Mouse (Mus musculus) erythroblast, adult 5-6 weeks (primary cell): ENCODE measurements at regions not wholly inside any gene's neighbourhood (a gene's known extent, or its start where the extent isn't known, plus 50 kb on each side); places are given as distances from the start of the nearest gene placed in this dataset.

Experiments used
- ATAC-seq: replicated peaks from 2 replicates; pipeline ENCODE4 v1.8.0; 2016; ENCODE audit warnings: moderate number of reproducible peaks, mild to moderate bottlenecking, moderate TSS enrichment, inconsistent platforms; ENCODE audit not compliant: poor library complexity, low FRiP score, severe bottlenecking

- no peak for ATAC-seq
Observed at GRCm38 (mm10) chr3:61246429-61246828, 115.0 kb upstream of the Rap2b start.

- ATAC-seq: no peak
Observed at GRCm38 (mm10) chr3:61247344-61247743, 114.1 kb upstream of the Rap2b start.

DNA sequence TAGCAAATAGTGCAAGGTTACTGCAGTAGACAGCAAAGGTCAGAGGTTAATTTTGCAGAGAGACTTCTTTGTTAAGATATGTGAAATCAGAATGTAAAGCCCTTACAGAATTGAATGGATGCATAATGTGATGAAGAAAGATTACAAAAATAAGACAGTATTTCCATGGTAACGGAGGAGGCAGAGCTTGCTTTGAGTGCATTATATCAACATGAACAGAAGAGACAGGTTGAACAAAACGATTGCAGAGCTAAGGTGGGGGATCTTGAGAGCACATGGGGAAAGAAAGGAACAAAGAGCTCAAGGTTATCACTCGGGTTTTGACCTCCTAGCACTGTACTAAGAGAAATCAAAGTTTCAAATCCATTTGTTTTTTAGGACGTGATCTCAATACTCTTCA, 106.2 kb upstream of the Rap2b start:
- ATAC-seq: no peak

DNA sequence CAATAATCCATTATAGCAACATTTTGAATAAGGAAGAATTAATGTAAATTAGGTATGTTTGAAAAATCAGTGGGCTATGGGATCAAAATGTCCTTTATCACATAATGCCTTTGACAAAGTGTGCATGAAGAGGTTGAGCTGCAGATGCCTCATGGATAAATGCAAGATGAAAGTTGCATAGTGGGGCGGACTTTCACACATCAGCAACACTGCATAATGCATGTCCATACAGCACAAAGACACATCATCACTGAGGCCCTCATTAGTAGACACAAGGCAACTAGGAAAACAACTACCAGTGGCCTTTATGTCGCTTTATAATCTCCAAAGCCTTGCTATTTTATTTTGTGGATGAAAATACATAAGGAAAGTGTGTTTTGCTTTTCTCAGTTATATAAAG, 105.8 kb upstream of the Rap2b start:
- ATAC-seq: no peak

DNA sequence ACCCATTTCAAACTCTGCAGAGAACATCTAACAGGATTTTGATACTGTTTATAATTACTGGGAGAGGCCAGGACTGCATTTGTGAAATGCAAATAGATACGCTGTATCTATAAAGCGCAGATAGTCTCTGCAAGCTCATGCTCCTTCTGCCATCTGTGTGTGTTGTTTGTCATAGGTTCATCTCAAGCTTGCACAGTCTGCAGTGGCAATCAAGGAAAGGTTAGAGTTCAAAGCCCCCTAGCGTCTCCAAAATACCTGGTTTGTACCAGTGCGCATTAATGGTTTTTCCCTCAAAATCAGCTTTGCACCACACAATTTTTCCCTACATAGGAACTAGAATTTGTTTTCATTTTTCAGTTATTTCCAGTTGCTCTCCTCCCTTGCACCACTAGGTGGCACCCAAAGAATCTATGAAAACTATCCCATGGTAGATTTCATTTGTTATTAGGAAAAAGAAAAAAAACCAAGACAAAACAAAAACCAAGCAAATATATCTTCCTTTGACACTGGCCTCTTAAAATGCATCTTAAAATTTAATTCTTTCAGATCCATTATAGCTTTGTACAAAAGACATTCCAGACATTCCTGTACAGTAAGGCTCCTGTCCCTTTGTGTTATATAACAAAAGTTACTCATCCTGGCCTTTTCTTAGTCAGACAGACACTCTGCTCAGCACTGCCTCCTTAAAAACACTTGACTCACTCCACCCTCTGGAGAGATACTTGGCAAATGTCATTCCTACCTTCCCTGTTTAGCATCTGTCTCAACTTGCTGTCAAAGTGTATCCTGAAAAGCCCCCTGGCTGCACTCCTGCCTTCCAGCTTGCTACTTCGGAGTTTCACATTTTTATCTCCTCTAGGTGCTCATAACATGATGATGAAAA, 92.7 kb upstream of the Rap2b start:
- no peak for ATAC-seq

- no peak for ATAC-seq
Observed at GRCm38 (mm10) chr3:61285924-61286520, 75.4 kb upstream of the Rap2b start.

- ATAC-seq: no peak
Observed at GRCm38 (mm10) chr3:61288195-61288594, 73.2 kb upstream of the Rap2b start.

GRCm38 (mm10) chr3:61294855-61295254, 66.6 kb upstream of the Rap2b start:
- no peak for ATAC-seq

GRCm38 (mm10) chr3:61297290-61297689, 64.1 kb upstream of the Rap2b start:
- no peak for ATAC-seq

GRCm38 (mm10) chr3:61302214-61302613, 59.2 kb upstream of the Rap2b start:
- ATAC-seq: no peak

DNA sequence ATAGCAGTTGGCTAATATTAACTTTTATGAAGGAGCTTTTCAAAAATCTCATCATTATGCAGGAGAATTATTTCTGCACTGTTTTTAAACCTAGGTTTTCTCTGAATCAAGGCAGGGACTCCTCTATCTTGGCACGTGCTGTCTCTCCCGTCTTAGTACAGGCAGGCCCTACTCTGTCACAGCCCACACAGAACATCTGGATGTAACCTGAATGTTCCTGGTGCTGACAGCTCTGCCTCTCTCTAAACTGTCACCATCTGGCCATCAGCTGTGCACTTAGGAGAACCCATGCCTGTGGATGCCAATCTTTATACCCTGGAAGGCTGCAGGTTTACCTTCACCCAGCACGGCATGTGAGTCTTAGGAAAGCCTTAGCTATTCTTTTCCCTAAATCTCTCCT, 58.0 kb upstream of the Rap2b start:
- ATAC-seq: no peak

- ATAC-seq: no peak
Observed at GRCm38 (mm10) chr3:61306306-61306705, 55.1 kb upstream of the Rap2b start.

DNA sequence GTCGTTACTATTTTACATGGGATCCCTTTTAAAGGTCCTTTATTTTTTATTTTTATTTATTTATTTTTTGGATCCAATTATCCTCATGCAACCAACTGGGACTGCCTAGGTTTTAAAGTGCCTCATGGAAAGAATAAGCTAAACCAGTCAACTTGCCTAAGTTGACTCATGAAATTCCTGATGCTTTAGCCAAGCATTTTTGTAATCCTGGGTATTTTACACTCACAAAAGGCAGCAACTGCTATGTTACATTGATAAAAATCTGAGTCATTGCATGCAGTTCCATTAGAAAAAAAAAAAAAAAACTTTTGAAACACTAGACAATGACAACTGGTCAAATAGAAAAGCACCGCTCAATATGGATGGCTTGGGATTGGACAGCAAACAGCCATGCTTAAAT, 52.7 kb upstream of the Rap2b start:
- ATAC-seq: no peak

DNA sequence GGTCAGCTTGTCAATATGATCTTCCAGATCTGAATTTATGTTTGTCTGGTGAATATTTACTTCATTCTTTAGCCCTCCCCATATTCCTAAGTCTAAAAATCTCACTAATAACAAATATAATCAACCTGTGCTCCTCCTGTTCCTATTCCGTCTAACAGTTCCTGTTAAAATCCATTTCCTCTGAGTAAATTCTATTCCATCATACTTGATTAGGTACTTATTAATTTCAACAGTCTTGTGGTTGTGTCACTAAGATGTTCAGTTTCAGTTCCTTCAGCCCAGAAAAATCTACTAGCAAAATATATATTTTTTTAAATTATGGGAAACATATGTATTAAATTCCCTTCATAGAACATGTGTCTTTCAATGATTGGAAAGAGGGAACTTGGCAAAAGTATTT, 52.2 kb upstream of the Rap2b start:
- ATAC-seq: no peak
